Mouse (Mus musculus) MEL (cell line): Measurements from ENCODE around the gene Lrrn4. TPM values are rescaled to one million over a fixed set of nuclear protein-coding genes. Genes with fewer than 3 reads are reported as not detected.

Experiments used
- DNase-seq: peaks from one replicate; pipeline ENCODE4 v3.0.0; 2011; ENCODE audit warnings: low read depth, low spot score
- H3K27ac ChIP-seq: 2 replicates; pipeline ENCODE4 v1.5.1; 2012; ENCODE audit warnings: low read depth, mild to moderate bottlenecking, control low read depth, low read length, moderate library complexity; ENCODE audit not compliant: control insufficient read depth
- H3K27me3 ChIP-seq, 2 experiments: fragments of 150-350 bp in 1 of 2; sonication (generic) in 1 of 2; 2 replicates each; pipeline ENCODE4 v1.6.1; 2012; ENCODE audit warnings: low read length in 2 of 2, mild to moderate bottlenecking in 2 of 2, improper control_type of control experiment in 1 of 2, moderate library complexity in 1 of 2; ENCODE audit not compliant: insufficient read depth in 2 of 2, control insufficient read depth in 1 of 2
- H3K36me3 ChIP-seq, 2 experiments: 2 replicates each; pipeline ENCODE4 v1.6.1; 2012 to 2014; ENCODE audit warnings: low read length in 2 of 2, improper control_type of control experiment in 1 of 2, inconsistent platforms in 1 of 2, mild to moderate bottlenecking in 1 of 2; ENCODE audit not compliant: insufficient read depth in 2 of 2, control insufficient read depth in 1 of 2
- H3K4me1 ChIP-seq, 2 experiments: fragments of 150-350 bp in 1 of 2; sonication (generic) in 1 of 2; 2 replicates each; pipeline ENCODE4 v1.6.1; 2012; ENCODE audit warnings: low read length in 2 of 2, improper control_type of control experiment in 1 of 2, mild to moderate bottlenecking in 1 of 2; ENCODE audit not compliant: insufficient read depth in 2 of 2, control insufficient read depth in 1 of 2
- H3K4me3 ChIP-seq, 2 experiments: fragments of 150-350 bp in 1 of 2; sonication (generic) in 1 of 2; 2 replicates each; pipeline ENCODE4 v1.5.1; 2012; ENCODE audit warnings: low read depth in 2 of 2, low read length in 2 of 2, mild to moderate bottlenecking in 2 of 2, moderate library complexity in 2 of 2, control low read depth in 1 of 2, improper control_type of control experiment in 1 of 2; ENCODE audit not compliant: control insufficient read depth in 1 of 2, insufficient read depth in 1 of 2
- H3K79me2 ChIP-seq: 2 replicates; pipeline ENCODE4 v1.6.1; 2012; ENCODE audit warnings: mild to moderate bottlenecking, low read length, moderate library complexity; ENCODE audit not compliant: control insufficient read depth, poor library complexity, insufficient read depth
- H3K9ac ChIP-seq: 2 replicates; pipeline ENCODE4 v1.6.1; 2012; ENCODE audit warnings: low read depth, mild to moderate bottlenecking, control low read depth, low read length, moderate library complexity; ENCODE audit not compliant: control insufficient read depth, poor library complexity, severe bottlenecking
- H3K9me3 ChIP-seq: fragments of 150-350 bp; sonication (generic); replicated peaks from 2 replicates; pipeline ENCODE4 v1.6.1; 2012; ENCODE audit warnings: mild to moderate bottlenecking, low read length, improper control_type of control experiment, moderate library complexity; ENCODE audit not compliant: insufficient read depth
- CHD1 ChIP-seq: IDR thresholded peaks from 2 replicates; pipeline ENCODE4 v1.6.1; 2012; ENCODE audit warnings: low read depth, mild to moderate bottlenecking, inconsistent platforms, low read length, improper control_type of control experiment
- ELF1 ChIP-seq: IDR thresholded peaks from 2 replicates; pipeline ENCODE4 v1.6.1; 2014; ENCODE audit warnings: low read depth, mild to moderate bottlenecking, inconsistent platforms, low read length, improper control_type of control experiment, moderate library complexity
- EP300 ChIP-seq, 2 experiments: IDR thresholded peaks; 2 replicates each; pipeline ENCODE4 v1.6.1; 2011; ENCODE audit warnings: improper control_type of control experiment in 2 of 2, low read length in 2 of 2, low read depth in 1 of 2, mild to moderate bottlenecking in 1 of 2
- ETS1 ChIP-seq: IDR thresholded peaks from 2 replicates; pipeline ENCODE4 v1.6.1; 2012; ENCODE audit warnings: low read depth, mild to moderate bottlenecking, inconsistent platforms, low read length, improper control_type of control experiment, moderate library complexity
- GATA1 ChIP-seq: IDR thresholded peaks from 2 replicates; pipeline ENCODE4 v1.6.1; 2011; ENCODE audit warnings: low read depth, low read length, improper control_type of control experiment
- HCFC1 ChIP-seq: IDR thresholded peaks from 2 replicates; pipeline ENCODE4 v1.6.1; 2012; ENCODE audit warnings: low read depth, mild to moderate bottlenecking, inconsistent platforms, low read length, improper control_type of control experiment, moderate library complexity
- JUND ChIP-seq: IDR thresholded peaks from 2 replicates; pipeline ENCODE4 v1.6.1; 2011; ENCODE audit warnings: low read depth, mild to moderate bottlenecking, improper control_type of control experiment, low read length
- KAT2A ChIP-seq: conservative IDR thresholded peaks from 2 replicates; pipeline ENCODE4 v1.6.1; 2012; ENCODE audit warnings: low read depth, low read length, improper control_type of control experiment, inconsistent platforms
- MAFK ChIP-seq: IDR thresholded peaks from 2 replicates; pipeline ENCODE4 v1.6.1; 2011; ENCODE audit warnings: low read depth, mild to moderate bottlenecking, low read length, improper control_type of control experiment, borderline replicate concordance
- MEF2A ChIP-seq: IDR thresholded peaks from 2 replicates; pipeline ENCODE4 v1.6.1; 2014; ENCODE audit warnings: low read depth, mild to moderate bottlenecking, inconsistent platforms, low read length, improper control_type of control experiment; ENCODE audit not compliant: poor library complexity, insufficient replicate concordance, severe bottlenecking; ENCODE audit errors: extremely low read depth
- MXI1 ChIP-seq: IDR thresholded peaks from 2 replicates; pipeline ENCODE4 v1.6.1; 2011; ENCODE audit warnings: mild to moderate bottlenecking, low read depth, low read length, improper control_type of control experiment
- MYC ChIP-seq: IDR thresholded peaks from 2 replicates; pipeline ENCODE4 v1.6.1; 2011; ENCODE audit warnings: low read depth, mild to moderate bottlenecking, low read length, improper control_type of control experiment, moderate library complexity
- NRF1 ChIP-seq: IDR thresholded peaks from 2 replicates; pipeline ENCODE4 v1.6.1; 2014; ENCODE audit warnings: low read depth, mild to moderate bottlenecking, inconsistent platforms, low read length, improper control_type of control experiment, moderate library complexity; ENCODE audit not compliant: poor library complexity, insufficient read depth, severe bottlenecking
- SIN3A ChIP-seq: IDR thresholded peaks from 2 replicates; pipeline ENCODE4 v1.6.1; 2012; ENCODE audit warnings: low read length, improper control_type of control experiment, inconsistent platforms
- TAL1 ChIP-seq: IDR thresholded peaks from 2 replicates; pipeline ENCODE4 v1.6.1; 2012; ENCODE audit warnings: mild to moderate bottlenecking, inconsistent platforms, low read length, moderate library complexity, mixed read lengths
- USF1 ChIP-seq: IDR thresholded peaks from 2 replicates; pipeline ENCODE4 v1.6.1; 2014; ENCODE audit warnings: low read depth, mild to moderate bottlenecking, inconsistent platforms, low read length, improper control_type of control experiment, moderate library complexity
- ZC3H11A ChIP-seq: IDR thresholded peaks from 2 replicates; pipeline ENCODE4 v1.6.1; 2012; ENCODE audit warnings: low read depth, mild to moderate bottlenecking, inconsistent platforms, low read length, improper control_type of control experiment
- ZKSCAN1 ChIP-seq: IDR thresholded peaks from 2 replicates; pipeline ENCODE4 v1.6.1; 2012; ENCODE audit warnings: low read depth, mild to moderate bottlenecking, inconsistent platforms, low read length, improper control_type of control experiment, moderate library complexity
- ZNF384 ChIP-seq: IDR thresholded peaks from 2 replicates; pipeline ENCODE4 v1.6.1; 2012; ENCODE audit warnings: low read depth, mild to moderate bottlenecking, inconsistent platforms, low read length, improper control_type of control experiment
- polyA plus RNA-seq, 2 experiments: library from polyadenylated mRNA; stranded (reverse) in 1 of 2; unstranded in 1 of 2; fragments of >175 nt in 1 of 2; fragments of >200 nt in 1 of 2; gene quantifications; 2 replicates each; pipeline versions ENCODE4 v1.2.1 to v1.2.4; 2012; ENCODE audit warnings: low replicate concordance in 2 of 2, low read depth in 1 of 2; ENCODE audit not compliant: insufficient read length in 2 of 2, insufficient read depth in 1 of 2, missing spikeins in 1 of 2
- total RNA-seq: library from RNA; depleted of rRNA; stranded (reverse); fragments of 300-350 nt; gene quantifications from 2 replicates; pipeline ENCODE4 v1.2.3, GENCODE M21; 2012

Lrrn4 gene
- total and polyA plus RNA-seq, 3 experiments = not detected

DNA sequence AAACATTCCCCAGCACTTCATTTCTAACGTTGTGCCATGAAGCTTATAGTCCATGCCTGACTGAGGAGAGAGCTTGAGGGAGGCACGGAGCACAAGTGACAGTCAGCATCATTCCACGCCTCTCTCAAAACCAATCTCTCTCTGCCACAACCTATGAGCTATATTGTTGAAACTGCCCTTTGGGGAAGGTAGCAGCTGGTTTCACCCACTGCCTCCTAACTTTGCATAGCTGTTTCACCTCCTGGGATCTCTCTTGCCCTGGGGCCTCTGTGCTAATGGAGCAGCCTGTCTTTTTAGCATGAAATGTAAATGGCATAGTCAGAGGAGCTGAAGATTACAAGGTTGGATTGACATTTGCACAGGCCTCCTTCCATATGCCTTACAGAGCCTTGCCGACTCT, 21.4 kb upstream of the Lrrn4 start:
- Histone ChIP-seq H3K4me3 (no peak overlapping the region), H3K4me1 (no peaks in the 10 kb centered on the region), H3K9me3 (no peaks in the 10 kb centered on the region), H3K79me2 (no peaks in the 10 kb centered on the region), H3K36me3 (no peaks in the 10 kb centered on the region), H3K9ac (no peak overlapping the region), H3K27ac (no peak overlapping the region), H3K27me3 (no peaks in the 10 kb centered on the region)
- DNase-seq = no peak
- TF ChIP-seq USF1 = no peak
- TF ChIP-seq CHD1 = no peak
- no peak for TF ChIP-seq HCFC1
- TF ChIP-seq MYC = no peak
- TF ChIP-seq JUND = no peak
- no peak for TF ChIP-seq ZC3H11A
- TF ChIP-seq EP300 (IDR thresholded peaks at IDR 0.05; ENCODE audit: low read depth in 1 of 2, low read length in 2 of 2) = no peak
- TF ChIP-seq ETS1 = no peak
- TF ChIP-seq MXI1 = no peak
- no peak for TF ChIP-seq ELF1

DNA sequence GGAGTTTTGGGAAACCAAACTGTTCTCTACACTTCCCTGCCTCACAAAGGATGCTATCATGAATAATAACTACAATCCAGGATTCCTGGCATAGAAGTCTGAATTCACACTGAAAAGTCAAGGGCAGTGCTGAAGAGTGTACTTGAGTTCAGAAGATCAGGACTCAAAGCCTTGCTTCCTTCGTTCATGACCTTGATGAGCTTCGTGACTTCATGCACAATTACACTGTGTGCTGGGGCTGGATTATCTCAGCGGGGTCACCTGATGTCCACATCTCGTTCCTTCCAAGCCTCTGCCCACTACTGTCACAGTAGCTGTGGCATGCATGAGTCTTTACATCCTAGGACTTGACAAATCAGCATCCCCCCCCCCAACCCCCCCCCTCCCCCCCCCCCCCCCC, 20.9 kb upstream of the Lrrn4 start:
- DNase-seq = no peak
- no peak for TF ChIP-seq ZNF384
- no peak for TF ChIP-seq JUND
- TF ChIP-seq NRF1 = no peak

DNA sequence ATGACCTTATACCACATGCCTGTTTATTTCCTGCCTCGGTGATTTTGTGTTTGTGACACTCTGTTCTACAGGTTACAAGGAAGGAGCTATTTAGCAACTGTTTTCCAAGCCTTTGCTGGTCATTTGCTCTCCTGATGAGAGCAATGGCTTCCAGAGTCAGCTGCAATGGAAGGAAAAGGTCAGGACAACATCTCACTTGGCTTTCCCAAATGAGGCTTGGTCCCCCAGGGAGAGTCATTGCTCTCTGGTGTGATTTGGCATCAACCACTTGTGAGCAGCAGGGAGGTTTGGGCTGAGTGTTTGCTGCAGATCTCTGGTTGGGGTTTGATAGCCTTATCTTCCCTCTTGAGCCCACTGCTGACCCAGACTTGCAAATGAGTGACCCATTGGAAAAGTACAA, 19.9 kb upstream of the Lrrn4 start:
- H3K9ac ChIP-seq = no peak overlapping the region
- TF ChIP-seq KAT2A = no peak
- no peak for TF ChIP-seq JUND
- TF ChIP-seq MEF2A = no peak
- TF ChIP-seq TAL1 = no peak
- no peak for TF ChIP-seq HCFC1
- no peak for TF ChIP-seq ELF1
- TF ChIP-seq ZKSCAN1 = no peak
- no peak for TF ChIP-seq MAFK
- TF ChIP-seq SIN3A = no peak
- TF ChIP-seq GATA1 = no peak
- H3K4me3 ChIP-seq = no peak overlapping the region
- H3K4me1 ChIP-seq = no peaks in the 10 kb centered on the region
- H3K9me3 ChIP-seq = no peaks in the 10 kb centered on the region
- no peak overlapping the region for H3K27ac ChIP-seq
- H3K27me3 ChIP-seq = no peaks in the 10 kb centered on the region
- no peaks in the 10 kb centered on the region for H3K36me3 ChIP-seq
- no peaks in the 10 kb centered on the region for H3K79me2 ChIP-seq
- no peak for DNase-seq

More for the DNA sequence above, 20.9 kb upstream of the Lrrn4 start:
- H3K9ac ChIP-seq = no peak overlapping the region
- no peaks in the 10 kb centered on the region for H3K36me3 ChIP-seq
- no peaks in the 10 kb centered on the region for H3K9me3 ChIP-seq
- H3K79me2 ChIP-seq = no peaks in the 10 kb centered on the region
- no peak overlapping the region for H3K4me3 ChIP-seq
- H3K27ac ChIP-seq = no peak overlapping the region
- no peaks in the 10 kb centered on the region for H3K27me3 ChIP-seq
- no peaks in the 10 kb centered on the region for H3K4me1 ChIP-seq
